Mouse (Mus musculus) testis, adult 2 months (tissue): ENCODE measurements around the gene Gns. TPM values are rescaled to one million over a fixed set of nuclear protein-coding genes. Genes with fewer than 3 reads are reported as not detected.
A peak's percentile ranks its signal among the peaks of the same experiment; 100 is the strongest.

Experiments
- H3K27ac ChIP-seq: fragments of 200-500 bp; 2 replicates; pipeline ENCODE4 v1.5.1; 2012; ENCODE audit warnings: low read depth, low read length; ENCODE audit not compliant: control insufficient read depth, insufficient read depth
- H3K27me3 ChIP-seq: fragments of 200-500 bp; 2 replicates; pipeline ENCODE4 v1.6.1; 2012; ENCODE audit warnings: mild to moderate bottlenecking, low read length, moderate library complexity; ENCODE audit not compliant: control insufficient read depth, insufficient read depth
- H3K36me3 ChIP-seq: fragments of 200-500 bp; 2 replicates; pipeline ENCODE4 v1.6.1; 2012; ENCODE audit warnings: mild to moderate bottlenecking, low read length; ENCODE audit not compliant: control insufficient read depth, insufficient read depth
- H3K4me1 ChIP-seq: fragments of 200-500 bp; 2 replicates; pipeline ENCODE4 v1.6.1; 2012; ENCODE audit warnings: low read length; ENCODE audit not compliant: control insufficient read depth, insufficient read depth
- H3K4me3 ChIP-seq: fragments of 200-500 bp; 2 replicates; pipeline ENCODE4 v1.5.1; 2012; ENCODE audit warnings: low read depth, mild to moderate bottlenecking, low read length, moderate library complexity, mixed read lengths; ENCODE audit not compliant: control insufficient read depth
- CTCF ChIP-seq: fragments of 200-500 bp; IDR thresholded peaks from 2 replicates; pipeline ENCODE4 v1.5.1; 2012; ENCODE audit warnings: low read depth, mild to moderate bottlenecking, inconsistent platforms, low read length, moderate library complexity; ENCODE audit not compliant: control insufficient read depth, insufficient read depth, insufficient replicate concordance
- POLR2A ChIP-seq: fragments of 200-500 bp; IDR thresholded peaks from 2 replicates; pipeline ENCODE4 v1.6.1; 2012; ENCODE audit warnings: low read depth, mild to moderate bottlenecking, inconsistent platforms, low read length, moderate library complexity; ENCODE audit not compliant: control insufficient read depth
- polyA plus RNA-seq: library from polyadenylated mRNA; depleted of rRNA; stranded (reverse); fragments of >200 nt; gene quantifications from 2 replicates; pipeline ENCODE4 v1.2.3, GENCODE M21; 2012

Gene Gns
- polyA plus RNA-seq, 1 experiment = 14.7 TPM

GRCm38 (mm10) chr10:121394789-121395325 lies 30.0 kb downstream of the Gns start:
- H3K27ac ChIP-seq = no peak overlapping the region
- H3K27me3 ChIP-seq = no peaks in the 10 kb centered on the region
- H3K4me1 ChIP-seq = no peaks in the 10 kb centered on the region
- no peaks in the 10 kb centered on the region for H3K36me3 ChIP-seq
- H3K4me3 ChIP-seq = no peak overlapping the region
- TF ChIP-seq POLR2A (no peak), CTCF (no peak)

- no peak overlapping the region for H3K4me3 ChIP-seq
- H3K4me1 ChIP-seq = no peaks in the 10 kb centered on the region
- no peak overlapping the region for H3K27ac ChIP-seq
- no peaks in the 10 kb centered on the region for H3K27me3 ChIP-seq
- TF ChIP-seq POLR2A (no peak), CTCF (no peak)
- H3K36me3 ChIP-seq = no peaks in the 10 kb centered on the region
Observed at GRCm38 (mm10) chr10:121395542-121396176, 30.8 kb downstream of the Gns start.

GRCm38 (mm10) chr10:121398599-121398998 lies 33.7 kb downstream of the Gns start:
- Histone ChIP-seq H3K4me3 (no peak overlapping the region), H3K27ac (no peak overlapping the region), H3K27me3 (no peaks in the 10 kb centered on the region), H3K4me1 (no peaks in the 10 kb centered on the region), H3K36me3 (no peaks in the 10 kb centered on the region)
- no peak for TF ChIP-seq POLR2A
- no peak for TF ChIP-seq CTCF

- H3K4me1 ChIP-seq = no peaks in the 10 kb centered on the region
- H3K27me3 ChIP-seq = no peaks in the 10 kb centered on the region
- no peak overlapping the region for H3K4me3 ChIP-seq
- H3K27ac ChIP-seq = no peak overlapping the region
- H3K36me3 ChIP-seq = no peaks in the 10 kb centered on the region
- no peak for TF ChIP-seq POLR2A
- TF ChIP-seq CTCF = no peak
Observed at GRCm38 (mm10) chr10:121401005-121401404, 36.1 kb downstream of the Gns start.

- Histone ChIP-seq H3K4me1 (no peaks in the 10 kb centered on the region), H3K27ac (no peak overlapping the region), H3K36me3 (no peaks in the 10 kb centered on the region), H3K4me3 (no peak overlapping the region), H3K27me3 (no peaks in the 10 kb centered on the region)
- TF ChIP-seq CTCF (no peak), POLR2A (no peak)
Observed at GRCm38 (mm10) chr10:121403104-121403503, 38.2 kb downstream of the Gns start.

- Histone ChIP-seq H3K27ac (no peak overlapping the region), H3K27me3 (no peaks in the 10 kb centered on the region), H3K36me3 (no peaks in the 10 kb centered on the region), H3K4me3 (no peak overlapping the region), H3K4me1 (no peaks in the 10 kb centered on the region)
- no peak for TF ChIP-seq CTCF
- TF ChIP-seq POLR2A = no peak
Observed at GRCm38 (mm10) chr10:121403946-121404345, 39.1 kb downstream of the Gns start.

- TF ChIP-seq CTCF (peak; percentile 56), POLR2A (no peak)
- H3K27ac ChIP-seq = no peak overlapping the region
- no peaks in the 10 kb centered on the region for H3K27me3 ChIP-seq
- no peaks in the 10 kb centered on the region for H3K36me3 ChIP-seq
- H3K4me3 ChIP-seq = no peak overlapping the region
- H3K4me1 ChIP-seq = no peaks in the 10 kb centered on the region
Observed at GRCm38 (mm10) chr10:121409717-121410116, 44.8 kb downstream of the Gns start.
